Mouse (Mus musculus): ENCODE results near the gene Zfp57. TPM values are rescaled to one million over a fixed set of nuclear protein-coding genes. Genes with fewer than 3 reads are reported as not detected.
A peak's percentile ranks its signal among the peaks of the same experiment; 100 is the strongest.
"Not testable (repeated sequence)": the region's sequence is repeated elsewhere in the genome, so short reads cannot be mapped to it uniquely, and the experiment has no call there.

The Zfp57 gene
- total and polyA plus RNA-seq, 2 experiments from 2014 or later: 9.2 to 12.5 TPM

GRCm38 (mm10) chr17:36989437-36989836, 11.5 kb upstream of the Zfp57 start, which contains the start of gene H2-M5:
Gene H2-M5, minus strand, starts transcription at chr17:36989537.
- Histone ChIP-seq H3K9ac (replicated peaks; ENCODE audit: low read depth, low read length) (no peak within 1 kb of the TSS), H3K27me3 (ENCODE audit: control insufficient read depth, insufficient read depth, low read length) (peaks cover 23% of the 10 kb centered on the region), H3K4me1 (ENCODE audit: control insufficient read depth, insufficient read depth) (no peaks in the 10 kb centered on the region), H3K36me3 (replicated peaks; ENCODE audit: control insufficient read depth, insufficient read depth, low read length) (no peaks in the 10 kb centered on the region), H3K27ac (ENCODE audit: low read depth) (no peak within 1 kb of the TSS), H3K4me3 (ENCODE audit: low read depth, low read length) (peak within 1 kb of the TSS; percentile 6; the same call in 1 of the 2 replicates), H3K4me2 (ENCODE audit: low read depth, low read length) (peak within 1 kb of the TSS; percentile 32), H3K9me3 (replicated peaks; ENCODE audit: control insufficient read depth, low read length) (no peaks in the 10 kb centered on the region)
- no peak for TF ChIP-seq EP300 (IDR thresholded peaks at IDR 0.05; ENCODE audit: low read depth)
- TF ChIP-seq CTCF (IDR thresholded peaks at IDR 0.05; ENCODE audit: low read depth): no peak
- DNase-seq (ENCODE audit: low spot score) (no peak), ATAC-seq (ENCODE audit: insufficient read depth, low read depth) (no peak)
- 30% methylated on average over 5 of the region's 5 CpGs for WGBS

- H3K9ac ChIP-seq (replicated peaks; ENCODE audit: low read depth, low read length); H3K36me3 ChIP-seq (replicated peaks; ENCODE audit: control insufficient read depth, insufficient read depth, low read length); H3K9me3 ChIP-seq (replicated peaks; ENCODE audit: control insufficient read depth, low read length); H3K4me2 ChIP-seq (ENCODE audit: low read depth, low read length); ATAC-seq (ENCODE audit: insufficient read depth, low read depth); H3K4me1 ChIP-seq (ENCODE audit: control insufficient read depth, insufficient read depth); DNase-seq (ENCODE audit: low spot score); H3K27ac ChIP-seq (ENCODE audit: low read depth); H3K4me3 ChIP-seq (ENCODE audit: low read depth, low read length): not testable (repeated sequence)
- peaks cover 23% of the 10 kb centered on the region for H3K27me3 ChIP-seq (ENCODE audit: control insufficient read depth, insufficient read depth, low read length)
- 96% methylated on average over 5 of the region's 6 CpGs for WGBS
Observed at GRCm38 (mm10) chr17:36990630-36991029, 10.3 kb upstream of the Zfp57 start.

- ATAC-seq (ENCODE audit: insufficient read depth, low read depth) (no peak), DNase-seq (ENCODE audit: low spot score) (no peak)
- TF ChIP-seq EP300 (IDR thresholded peaks at IDR 0.05; ENCODE audit: low read depth) (no peak), CTCF (IDR thresholded peaks at IDR 0.05; ENCODE audit: low read depth) (no peak)
- no peak overlapping the region for H3K27ac ChIP-seq (ENCODE audit: low read depth)
- peaks cover 21% of the 10 kb centered on the region for H3K27me3 ChIP-seq (ENCODE audit: control insufficient read depth, insufficient read depth, low read length)
- H3K9ac ChIP-seq (replicated peaks; ENCODE audit: low read depth, low read length): no peak overlapping the region
- no peaks in the 10 kb centered on the region for H3K36me3 ChIP-seq (replicated peaks; ENCODE audit: control insufficient read depth, insufficient read depth, low read length)
- H3K4me1 ChIP-seq (ENCODE audit: control insufficient read depth, insufficient read depth): no peaks in the 10 kb centered on the region
- WGBS: 48% methylated on average over 3 of the region's 3 CpGs
- no peak overlapping the region for H3K4me2 ChIP-seq (ENCODE audit: low read depth, low read length)
- H3K9me3 ChIP-seq (replicated peaks; ENCODE audit: control insufficient read depth, low read length): no peaks in the 10 kb centered on the region
- no peak overlapping the region for H3K4me3 ChIP-seq (ENCODE audit: low read depth, low read length)
Observed at GRCm38 (mm10) chr17:36992336-36993104, 8.4 kb upstream of the Zfp57 start.

GRCm38 (mm10) chr17:36993770-36994325, 7.1 kb upstream of the Zfp57 start:
- peaks cover 8% of the 10 kb centered on the region for H3K27me3 ChIP-seq (ENCODE audit: control insufficient read depth, insufficient read depth, low read length)
- no peak for DNase-seq (ENCODE audit: low spot score)
- no peak overlapping the region for H3K9ac ChIP-seq (replicated peaks; ENCODE audit: low read depth, low read length)
- H3K27ac ChIP-seq (ENCODE audit: low read depth): no peak overlapping the region
- H3K4me3 ChIP-seq (ENCODE audit: low read depth, low read length): no peak overlapping the region
- H3K4me2 ChIP-seq (ENCODE audit: low read depth, low read length): no peak overlapping the region
- no peak for ATAC-seq (ENCODE audit: insufficient read depth, low read depth)
- no peak for TF ChIP-seq CTCF (IDR thresholded peaks at IDR 0.05; ENCODE audit: low read depth)
- TF ChIP-seq EP300 (IDR thresholded peaks at IDR 0.05; ENCODE audit: low read depth): no peak
- H3K9me3 ChIP-seq (replicated peaks; ENCODE audit: control insufficient read depth, low read length): no peaks in the 10 kb centered on the region
- H3K36me3 ChIP-seq (replicated peaks; ENCODE audit: control insufficient read depth, insufficient read depth, low read length): no peaks in the 10 kb centered on the region
- no peaks in the 10 kb centered on the region for H3K4me1 ChIP-seq (ENCODE audit: control insufficient read depth, insufficient read depth)
- WGBS: 90% methylated on average over 4 of the region's 4 CpGs

GRCm38 (mm10) chr17:36994528-36994927, 6.4 kb upstream of the Zfp57 start:
- ATAC-seq (ENCODE audit: insufficient read depth, low read depth) (no peak), DNase-seq (ENCODE audit: low spot score) (no peak)
- Histone ChIP-seq H3K27ac (ENCODE audit: low read depth) (no peak overlapping the region), H3K27me3 (ENCODE audit: control insufficient read depth, insufficient read depth, low read length) (peaks cover under 1% of the 10 kb centered on the region; the same call in 1 of the 2 replicates), H3K9me3 (replicated peaks; ENCODE audit: control insufficient read depth, low read length) (no peaks in the 10 kb centered on the region), H3K9ac (replicated peaks; ENCODE audit: low read depth, low read length) (no peak overlapping the region), H3K4me1 (ENCODE audit: control insufficient read depth, insufficient read depth) (no peaks in the 10 kb centered on the region), H3K4me3 (ENCODE audit: low read depth, low read length) (no peak overlapping the region), H3K4me2 (ENCODE audit: low read depth, low read length) (no peak overlapping the region), H3K36me3 (replicated peaks; ENCODE audit: control insufficient read depth, insufficient read depth, low read length) (no peaks in the 10 kb centered on the region)
- TF ChIP-seq EP300 (IDR thresholded peaks at IDR 0.05; ENCODE audit: low read depth) (no peak), CTCF (IDR thresholded peaks at IDR 0.05; ENCODE audit: low read depth) (no peak)
- 75% methylated on average over 2 of the region's 2 CpGs for WGBS

Data from heart, postnatal 0 days (tissue).